Mouse (Mus musculus) lung, postnatal 10 days (tissue): Measurements from ENCODE around the gene St7.
A peak's percentile ranks its signal among the peaks of the same experiment; 100 is the strongest.

Experiments
- DNase-seq: peaks from one replicate; pipeline ENCODE4 v3.0.0; 2021

The St7 gene

DNA sequence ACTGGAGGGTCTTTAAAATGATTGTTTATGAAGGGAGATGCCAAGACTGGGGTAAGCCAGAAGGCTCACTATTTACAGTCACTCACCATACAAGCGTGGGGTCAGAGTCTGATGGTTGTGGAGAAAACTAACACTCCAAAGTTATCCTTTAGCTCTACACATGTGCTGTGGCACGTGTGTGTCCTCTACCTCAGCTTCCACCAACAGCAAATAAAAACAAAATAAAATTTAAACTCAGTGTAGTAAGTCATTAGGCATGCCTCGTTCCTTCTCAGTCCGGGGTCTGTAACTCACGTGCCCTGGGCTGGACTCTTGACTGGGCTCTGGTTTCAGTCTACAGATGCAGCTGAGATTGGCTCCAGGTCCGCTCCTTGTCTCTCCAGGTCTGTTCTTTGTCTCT, 27.3 kb downstream of the St7 start:
- DNase-seq = no peak

DNA sequence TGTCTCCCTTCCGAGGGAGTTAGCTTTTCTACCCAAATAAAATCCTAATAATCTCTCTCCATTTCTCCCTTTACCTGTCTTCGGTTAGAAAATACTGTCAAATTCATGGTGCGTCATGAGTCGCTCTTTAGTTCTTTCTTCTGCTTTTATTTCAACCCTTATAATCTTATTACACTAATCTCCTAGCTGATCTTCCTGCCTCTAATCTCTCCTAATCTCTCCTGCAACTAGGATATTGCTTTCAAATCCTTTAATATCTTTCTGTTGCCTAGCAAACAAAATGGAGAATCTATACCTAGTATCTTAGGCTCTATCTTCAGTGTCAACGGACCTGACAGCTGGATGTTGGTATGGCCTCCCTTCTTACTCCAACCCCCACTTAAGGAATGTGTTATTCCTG, 29.0 kb downstream of the St7 start:
- DNase-seq = no peak

- peak; percentile 75 for DNase-seq
Observed at GRCm38 (mm10) chr6:17725841-17726460, 33.2 kb downstream of the St7 start.

GRCm38 (mm10) chr6:17727241-17727640, 34.5 kb downstream of the St7 start:
- no peak for DNase-seq

DNA sequence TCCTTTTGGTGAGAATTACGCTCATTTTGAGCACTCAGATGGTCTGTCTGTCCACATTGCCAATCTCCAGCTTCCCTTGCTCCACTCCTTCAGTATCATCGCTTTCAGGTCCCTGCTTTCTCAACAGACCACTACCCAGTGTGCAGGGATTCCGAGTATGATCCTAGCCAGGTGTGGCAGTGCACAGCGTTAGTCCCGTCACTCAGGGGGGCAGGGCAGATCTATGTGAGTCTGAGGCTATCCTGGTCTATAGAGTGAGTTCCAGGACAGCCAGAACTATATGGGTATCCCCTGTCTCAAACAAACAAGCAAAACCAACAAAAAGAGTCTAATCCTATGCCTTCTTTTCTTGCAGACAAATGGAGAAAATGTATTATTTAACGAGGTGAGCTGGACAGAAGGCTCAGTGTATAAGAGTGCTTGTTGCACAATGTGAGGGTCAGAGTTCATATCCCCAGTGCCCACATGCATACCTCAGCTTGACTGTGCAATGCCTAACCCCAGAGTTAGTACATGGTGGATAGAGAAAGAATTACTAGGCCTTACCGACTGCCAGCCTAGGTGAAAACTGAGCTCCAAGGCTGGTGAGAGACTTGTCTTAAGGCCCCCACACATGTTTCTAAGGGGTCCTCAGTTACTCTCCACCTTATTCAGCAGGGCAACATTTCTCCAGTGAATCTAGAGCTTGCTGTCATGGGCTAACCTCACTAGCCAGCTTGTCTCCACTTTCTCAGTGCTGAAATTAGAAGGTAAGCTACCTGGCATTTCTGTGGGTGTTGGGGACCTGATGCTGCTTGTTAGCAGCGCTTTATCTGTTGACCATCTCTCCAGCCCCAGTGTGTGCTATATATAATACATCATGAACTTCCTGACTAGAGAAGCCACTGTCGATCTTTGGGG, 35.4 kb downstream of the St7 start:
- DNase-seq = no peak

DNA sequence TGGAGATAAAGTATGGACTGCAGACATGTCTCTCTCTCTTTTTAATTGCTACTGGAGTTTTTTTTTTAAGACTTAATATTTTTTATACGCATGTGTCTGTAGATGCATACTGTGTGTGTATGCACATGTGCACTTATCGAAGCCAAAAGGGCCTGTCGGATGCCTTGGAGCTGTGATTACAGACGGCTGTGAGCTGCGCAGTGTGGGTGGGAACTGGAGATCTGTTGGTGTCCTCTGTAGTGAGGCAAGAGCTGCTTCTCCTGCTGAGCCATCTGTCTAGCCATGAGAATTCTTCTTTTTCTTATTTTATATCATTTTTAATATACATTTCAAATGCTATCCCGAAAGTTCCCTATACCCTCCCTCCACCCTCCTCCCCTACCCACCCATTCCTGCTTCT, 37.4 kb downstream of the St7 start:
- DNase-seq = no peak

- DNase-seq = no peak
Observed at GRCm38 (mm10) chr6:17731694-17732093, 39.0 kb downstream of the St7 start.

DNA sequence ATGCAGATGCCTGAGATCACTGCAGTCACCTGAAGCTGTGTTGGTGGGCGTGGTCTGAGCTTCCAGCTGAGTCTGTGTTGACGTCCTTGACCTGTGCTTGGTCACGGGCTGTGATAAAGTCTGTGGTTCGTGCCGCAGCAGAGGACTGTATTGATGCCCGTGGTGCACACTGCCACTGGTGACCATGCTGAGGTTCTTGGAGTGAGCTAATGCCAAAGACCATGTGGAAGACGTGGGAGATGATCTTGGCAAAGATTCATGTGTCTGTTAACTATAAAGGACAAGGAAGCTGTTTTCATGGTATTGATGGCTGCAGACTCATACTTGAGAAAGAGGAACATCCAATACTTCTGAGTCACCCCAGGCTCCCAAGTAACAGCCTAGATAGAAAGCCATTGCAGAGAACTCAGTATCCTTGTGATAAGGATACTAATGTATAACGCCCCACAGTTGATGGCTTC, 41.2 kb downstream of the St7 start:
- no peak for DNase-seq

DNA sequence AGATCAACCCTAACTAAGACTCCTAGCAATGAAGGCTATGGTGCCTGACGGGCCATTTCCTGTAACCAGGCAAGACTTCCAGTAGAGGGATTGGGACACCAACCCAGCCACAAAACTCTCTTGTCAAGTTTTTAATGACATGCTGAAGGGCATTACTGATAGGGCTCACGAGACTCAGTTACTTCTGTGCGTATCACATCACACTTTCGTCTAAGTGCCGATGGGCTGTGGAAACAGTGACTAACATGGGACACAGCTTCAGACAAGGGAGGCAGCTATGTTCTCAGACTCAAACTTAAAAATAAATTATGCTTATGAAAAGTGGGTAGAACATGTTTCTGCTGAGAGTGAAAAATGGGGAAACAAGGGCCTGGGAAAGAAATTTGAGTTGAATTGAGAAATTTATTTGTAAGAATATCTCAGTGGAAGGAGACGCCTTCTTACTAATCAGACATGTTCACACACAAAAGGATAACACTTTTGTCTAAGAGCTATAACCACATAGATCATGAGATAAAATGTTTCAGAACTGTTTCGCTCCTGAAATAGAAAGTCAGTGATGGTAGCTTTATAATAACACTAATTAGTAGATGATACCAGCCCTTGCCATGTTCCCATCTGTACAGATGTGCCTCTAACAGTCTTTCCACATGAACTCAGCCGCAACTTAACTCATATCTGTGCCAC, 44.7 kb downstream of the St7 start:
- no peak for DNase-seq

GRCm38 (mm10) chr6:17740128-17740527, 47.4 kb downstream of the St7 start:
- no peak for DNase-seq

- no peak for DNase-seq
Observed at GRCm38 (mm10) chr6:17741639-17742038, 48.9 kb downstream of the St7 start.

DNA sequence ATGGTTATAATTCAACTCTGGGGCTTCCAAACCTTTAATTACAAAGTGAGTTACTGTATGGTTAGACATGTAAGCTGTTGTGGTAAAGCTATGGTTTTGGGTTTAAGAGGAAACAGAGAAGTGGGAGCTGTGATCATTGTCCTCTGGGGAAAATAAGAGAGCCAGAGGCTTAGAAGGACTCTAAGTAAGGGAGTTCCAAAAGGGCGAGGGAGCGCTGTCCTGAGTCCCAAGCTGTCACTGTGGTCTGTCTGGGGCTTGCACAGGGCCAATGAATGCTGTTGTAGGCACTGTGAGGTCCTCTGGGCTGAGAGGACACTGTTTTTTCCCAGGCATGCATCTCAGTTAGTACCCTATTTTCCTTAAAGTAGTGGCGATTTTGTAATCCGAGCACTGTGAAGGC, 49.5 kb downstream of the St7 start:
- DNase-seq = no peak

DNA sequence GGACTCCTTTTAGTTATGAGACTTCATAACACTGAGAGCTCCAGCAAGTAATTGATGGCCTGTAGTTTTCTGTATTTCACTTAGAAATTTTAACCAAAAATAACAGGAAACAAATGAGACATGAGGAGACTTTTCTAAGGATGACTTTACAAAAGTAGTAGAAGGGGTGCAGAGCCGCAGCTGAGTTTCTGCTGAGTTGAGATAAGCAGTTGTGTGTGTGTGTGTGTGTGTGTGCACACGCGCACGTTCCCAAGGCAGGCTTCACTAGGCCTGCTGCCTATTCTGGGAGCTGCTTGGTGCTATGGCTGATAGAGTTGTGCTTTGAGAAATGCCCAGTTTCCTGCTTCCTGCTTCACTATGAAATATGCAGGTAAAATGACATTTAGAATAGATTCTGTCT, 50.6 kb downstream of the St7 start:
- DNase-seq = no peak

GRCm38 (mm10) chr6:17747724-17748123, 55.0 kb downstream of the St7 start:
- DNase-seq = no peak

DNA sequence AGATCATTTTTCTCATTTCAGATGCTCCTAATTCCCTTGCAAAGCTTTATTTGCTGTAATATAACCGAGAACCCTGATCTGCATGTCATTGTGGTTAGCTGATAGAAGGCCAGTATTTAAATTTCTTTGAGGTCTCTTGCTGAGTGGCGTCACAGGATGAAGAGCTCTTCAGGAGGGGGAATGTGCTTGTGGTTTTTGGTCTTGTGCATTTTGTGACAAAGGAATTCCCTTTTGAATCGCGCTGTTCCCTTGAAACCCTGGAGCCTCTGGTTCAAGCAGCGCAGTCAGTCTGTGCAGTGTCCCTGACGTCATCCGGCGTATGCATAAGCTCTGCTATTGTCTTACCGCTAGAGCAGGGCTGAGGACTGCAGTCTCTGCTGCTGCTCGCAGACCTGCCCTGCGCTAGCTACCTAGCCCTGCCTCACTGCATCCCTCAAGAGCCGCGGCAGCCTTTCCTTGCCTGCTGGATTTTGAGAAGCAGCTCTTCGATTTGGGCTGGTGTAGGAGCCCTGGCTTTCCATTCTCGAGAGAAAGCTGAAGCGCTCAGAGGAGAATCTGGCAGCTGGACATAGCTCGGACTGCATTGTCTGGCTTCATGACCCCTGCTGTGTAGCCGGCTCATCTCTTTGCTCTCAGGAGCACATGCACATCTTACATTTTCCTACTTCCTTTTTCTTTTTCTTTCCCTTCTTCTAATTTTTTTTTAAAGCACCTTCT, 56.3 kb downstream of the St7 start:
- DNase-seq = peak; percentile 67

GRCm38 (mm10) chr6:17749596-17749995, 56.9 kb downstream of the St7 start:
- DNase-seq = no peak

DNA sequence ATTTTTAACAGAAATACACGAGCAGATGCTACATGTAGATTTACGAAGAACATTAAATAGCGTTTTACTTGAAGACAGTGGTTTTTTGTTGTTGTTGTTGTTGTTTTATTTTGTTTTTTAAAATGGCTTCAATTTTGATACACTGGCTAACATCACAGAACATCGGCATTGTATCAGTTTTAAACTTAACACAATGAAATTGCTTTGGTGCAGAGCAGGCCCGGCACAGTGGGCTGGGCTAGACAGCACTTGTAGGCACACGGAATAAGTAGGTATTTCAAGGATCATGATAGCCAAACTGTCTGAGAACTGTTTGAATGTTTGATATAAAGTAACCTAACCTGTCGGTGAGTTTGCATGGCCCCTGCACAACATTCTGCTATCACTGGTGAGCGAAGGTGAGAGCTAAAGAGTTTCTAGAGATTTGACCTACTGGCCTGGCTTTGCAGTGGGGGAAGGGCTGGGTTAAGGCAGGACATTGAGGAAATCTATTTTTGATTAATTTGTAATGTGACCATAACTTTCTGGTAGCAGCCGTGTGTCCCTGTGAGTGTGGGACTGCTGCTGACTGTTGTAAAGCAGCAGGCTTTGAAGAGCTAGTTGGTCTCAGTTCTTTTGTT, 57.4 kb downstream of the St7 start:
- DNase-seq = no peak

DNA sequence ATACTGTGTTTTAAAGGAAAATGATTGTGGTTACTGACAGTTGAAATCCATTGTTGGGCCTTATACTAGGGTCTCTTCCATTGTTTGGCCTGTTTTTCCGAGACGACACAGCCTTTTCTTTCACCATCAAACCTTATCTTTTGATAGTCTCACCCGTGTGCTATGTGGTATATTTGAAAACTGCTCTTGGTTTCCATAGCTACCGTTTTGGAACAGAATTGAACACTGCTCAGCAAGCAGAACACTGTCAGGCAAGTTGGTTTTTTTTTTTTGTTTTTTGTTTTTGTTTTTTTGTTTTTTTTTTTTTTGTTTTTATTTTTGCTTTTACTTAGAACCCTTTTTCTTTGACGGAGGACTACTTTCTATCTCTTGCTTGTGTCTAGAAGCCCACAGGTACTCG, 58.2 kb downstream of the St7 start:
- no peak for DNase-seq

DNA sequence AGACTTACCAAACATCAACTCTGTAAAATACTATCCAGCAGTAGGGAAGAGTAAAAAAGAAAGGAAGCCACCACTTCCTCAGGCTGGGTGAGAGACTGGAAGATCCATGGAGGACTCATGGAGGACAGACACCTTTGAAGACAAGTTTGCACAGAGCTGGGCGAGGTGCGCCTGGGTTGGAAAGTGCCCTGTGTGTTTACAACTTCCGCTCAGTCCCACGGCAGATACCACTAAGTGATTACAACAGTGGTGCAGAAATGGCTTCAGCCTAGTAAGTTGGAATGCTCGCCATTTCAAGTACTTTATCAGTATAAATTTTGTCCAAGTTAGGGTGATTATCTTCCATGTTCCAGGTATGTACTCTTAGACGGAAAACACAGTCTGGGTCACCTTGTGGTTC, 63.2 kb downstream of the St7 start:
- DNase-seq = no peak

- DNase-seq = no peak
Observed at GRCm38 (mm10) chr6:17758568-17758967, 65.8 kb downstream of the St7 start.

DNA sequence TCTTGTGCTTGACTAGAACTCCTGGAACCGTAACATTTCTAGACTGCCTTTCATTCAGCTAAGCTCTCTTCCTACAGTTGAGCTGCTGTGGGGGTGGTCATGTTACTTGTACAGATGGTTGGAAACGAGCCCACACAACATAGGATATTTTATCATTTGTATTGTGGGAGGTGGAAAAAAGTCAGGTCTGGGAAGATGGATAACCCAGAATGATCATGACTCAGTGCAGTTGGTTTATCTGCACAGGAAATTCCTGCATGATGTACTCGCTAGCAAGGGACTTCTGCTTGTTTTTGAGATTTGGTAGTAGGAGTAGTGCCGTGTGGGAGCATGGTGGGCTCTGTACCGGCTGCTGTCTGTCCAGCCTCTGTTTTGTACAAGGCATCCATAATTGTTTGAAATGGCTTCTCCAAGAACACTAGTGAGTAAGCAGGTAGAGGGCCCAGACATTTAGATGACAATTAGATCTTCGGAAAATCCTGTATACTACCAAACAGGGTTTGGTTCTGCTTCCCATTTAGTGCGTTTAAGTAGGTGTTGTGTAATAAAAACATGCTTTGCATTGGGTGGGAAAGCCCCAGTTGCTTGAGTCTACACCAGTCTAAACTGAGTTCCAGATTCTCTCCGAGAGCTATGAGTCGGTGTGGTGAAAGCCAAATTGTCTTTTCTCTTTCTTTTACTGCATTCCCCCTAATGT, 71.4 kb downstream of the St7 start:
- DNase-seq = no peak

- DNase-seq = no peak
Observed at GRCm38 (mm10) chr6:17764660-17764998, 71.9 kb downstream of the St7 start.
